ENCODE assay signal across 11 mouse cellular contexts in the genomic region with DNA sequence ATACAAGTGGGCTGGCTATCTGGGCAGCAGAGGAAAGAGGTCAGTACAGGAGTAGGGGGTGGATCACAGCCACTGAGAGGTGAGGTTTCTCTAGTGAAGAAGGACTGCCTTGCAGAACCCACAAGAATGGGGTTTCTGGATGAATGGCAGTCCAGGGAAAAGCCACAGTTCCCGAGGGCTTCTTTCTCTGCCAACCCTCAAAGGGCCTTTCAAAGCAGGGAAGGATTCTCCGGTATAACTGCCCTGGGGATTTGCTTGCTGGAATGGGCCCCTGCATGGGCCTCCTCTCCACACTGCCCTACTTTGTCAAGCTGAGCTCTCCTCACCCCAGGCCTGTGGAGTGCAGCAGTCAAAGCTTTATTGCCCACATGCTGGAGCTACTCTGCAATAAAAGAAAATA. TPM values are rescaled to one million over a fixed set of nuclear protein-coding genes. Genes with fewer than 3 reads are reported as not detected.
DNase-seq lines count a peak whose midpoint lies in the region; ATAC-seq and TF ChIP-seq lines count a peak whose summit lies in the region.
"Had no signal": no experiment of that assay in that cellular context is flagged by ENCODE, and none has a peak within 500 bp of the region (broad histone marks: within the 10 kb centered on the region; RNA-seq: fewer than 3 reads in every experiment).

No protein-coding gene starts in this region.

- DNase-seq in forebrain, embryonic 10.5 days (ENCODE audit: extremely low spot score, low spot score), result no peak
- DNase-seq in brain, embryonic 14.5 days (ENCODE audit: low read depth), result peak; percentile 57
- DNase-seq in hindbrain, embryonic 14.5 days (ENCODE audit: low spot score), result no peak
- DNase-seq in midbrain, embryonic 14.5 days, result peak; percentile 28
- no peak for DNase-seq in gastrocnemius, adult 2 months
- no peak for DNase-seq in gastrocnemius, postnatal 14 days
- DNase-seq: cerebellum, adult 9-10 months; spleen, adult 18-20 months had no signal

- H3K4me1 ChIP-seq in forebrain, embryonic 10.5 days, result peaks cover 47% of the 10 kb centered on the region
- peaks cover 29% of the 10 kb centered on the region for H3K4me1 ChIP-seq in forebrain, embryonic 16.5 days (replicated peaks; ENCODE audit: control insufficient read depth, insufficient read depth, low read length)
- peaks cover 43% of the 10 kb centered on the region for H3K4me1 ChIP-seq in hindbrain, embryonic 14.5 days (replicated peaks; ENCODE audit: control insufficient read depth, insufficient read depth, low read length)
- peaks cover 44% of the 10 kb centered on the region for H3K4me1 ChIP-seq in midbrain, embryonic 14.5 days (ENCODE audit: control insufficient read depth, insufficient read depth, low read length)

- H3K9ac ChIP-seq in forebrain, embryonic 16.5 days (replicated peaks; ENCODE audit: low read depth, low read length), result no peak overlapping the region; the same call in 1 of the 2 replicates
- H3K9ac ChIP-seq in hindbrain, embryonic 14.5 days, result no peak overlapping the region
- H3K9ac ChIP-seq in midbrain, embryonic 14.5 days (replicated peaks; ENCODE audit: low read length), result no peak overlapping the region

- no peak overlapping the region for H3K4me2 ChIP-seq in forebrain, embryonic 16.5 days (ENCODE audit: low read length)
- H3K4me2 ChIP-seq in hindbrain, embryonic 14.5 days (replicated peaks), result no peak overlapping the region
- H3K4me2 ChIP-seq in midbrain, embryonic 14.5 days (ENCODE audit: low read length), result no peak overlapping the region

- no peak for TF ChIP-seq POLR2A in brain, embryonic 14.5 days (IDR thresholded peaks at IDR 0.05; ENCODE audit: borderline replicate concordance, extremely low read depth, insufficient read depth, insufficient read length, poor library complexity, severe bottlenecking)

- no peak overlapping the region; the same call in 1 of the 2 replicates for H3K4me3 ChIP-seq in forebrain, embryonic 10.5 days
- no peak overlapping the region for H3K4me3 ChIP-seq in forebrain, embryonic 16.5 days (replicated peaks; ENCODE audit: low read length)
- H3K4me3 ChIP-seq in hindbrain, embryonic 14.5 days (replicated peaks; ENCODE audit: low read length), result no peak overlapping the region
- H3K4me3 ChIP-seq in midbrain, embryonic 14.5 days (replicated peaks; ENCODE audit: low read depth, low read length), result no peak overlapping the region
- no peak overlapping the region for H3K4me3 ChIP-seq in gastrocnemius, adult 2 months

- no peak for TF ChIP-seq CTCF in brain, embryonic 14.5 days (IDR thresholded peaks at IDR 0.05; ENCODE audit: borderline replicate concordance, extremely low read depth, insufficient read depth, insufficient read length)
- no peak for TF ChIP-seq CTCF in gastrocnemius, adult 2 months (IDR thresholded peaks at IDR 0.05)

- H3K27me3 ChIP-seq in forebrain, embryonic 10.5 days (ENCODE audit: poor library complexity, severe bottlenecking), result no peaks in the 10 kb centered on the region
- H3K27me3 ChIP-seq in forebrain, embryonic 16.5 days (replicated peaks; ENCODE audit: control insufficient read depth, insufficient read depth, low read length), result peaks cover 3% of the 10 kb centered on the region; the same call in 1 of the 2 replicates
- H3K27me3 ChIP-seq in hindbrain, embryonic 14.5 days (ENCODE audit: control insufficient read depth, insufficient read depth, low read length), result no peaks in the 10 kb centered on the region
- no peaks in the 10 kb centered on the region for H3K27me3 ChIP-seq in midbrain, embryonic 14.5 days (ENCODE audit: control insufficient read depth, insufficient read depth, low read length)

- 10% methylated on average over 2 of the region's 2 CpGs for WGBS in forebrain, embryonic 10.5 days
- 6% methylated on average over 2 of the region's 2 CpGs for WGBS in forebrain, embryonic 16.5 days
- 10% methylated on average over 2 of the region's 2 CpGs for WGBS in hindbrain, embryonic 14.5 days
- WGBS in midbrain, embryonic 14.5 days, result 2% methylated on average over 2 of the region's 2 CpGs

- intact Hi-C loops in gastrocnemius, adult 2 months (cut with DNase I), result no loop called here
- intact Hi-C loops in gastrocnemius, postnatal 14 days (cut with DNase I; ENCODE audit: low total_unique reads), result no loop called here

- no peaks in the 10 kb centered on the region for H3K36me3 ChIP-seq in forebrain, embryonic 10.5 days (replicated peaks)
- H3K36me3 ChIP-seq in forebrain, embryonic 16.5 days (ENCODE audit: control insufficient read depth, insufficient read depth), result no peaks in the 10 kb centered on the region
- no peaks in the 10 kb centered on the region for H3K36me3 ChIP-seq in hindbrain, embryonic 14.5 days (replicated peaks; ENCODE audit: control insufficient read depth, insufficient read depth)
- H3K36me3 ChIP-seq in midbrain, embryonic 14.5 days (ENCODE audit: control insufficient read depth, insufficient read depth, low read length), result no peaks in the 10 kb centered on the region

- ATAC-seq in forebrain, embryonic 16.5 days, result no peak; the same call in 1 of the 2 replicates
- no peak for ATAC-seq in hindbrain, embryonic 14.5 days (ENCODE audit: low FRiP score)
- no peak for ATAC-seq in midbrain, embryonic 14.5 days (ENCODE audit: low FRiP score, low TSS enrichment)
- ATAC-seq in activated CD4-positive, CD25-positive, alpha-beta regulatory T cell, adult 4 months, result no peak
- ATAC-seq: inflammation-experienced regulatory T-cells, adult 6 months had no signal

- no peaks in the 10 kb centered on the region for H3K9me3 ChIP-seq in forebrain, embryonic 10.5 days
- no peaks in the 10 kb centered on the region for H3K9me3 ChIP-seq in forebrain, embryonic 16.5 days (ENCODE audit: control insufficient read depth, low read length)
- H3K9me3 ChIP-seq in hindbrain, embryonic 14.5 days (ENCODE audit: control insufficient read depth, low read length), result no peaks in the 10 kb centered on the region
- H3K9me3 ChIP-seq in midbrain, embryonic 14.5 days (ENCODE audit: control insufficient read depth, low read length), result no peaks in the 10 kb centered on the region

- peak overlapping the region; percentile 60 for H3K27ac ChIP-seq in forebrain, embryonic 10.5 days
- H3K27ac ChIP-seq in forebrain, embryonic 16.5 days (ENCODE audit: low read length), result no peak overlapping the region
- peak overlapping the region; percentile 58 for H3K27ac ChIP-seq in hindbrain, embryonic 14.5 days
- peak overlapping the region; percentile 16; the same call in 1 of the 2 replicates for H3K27ac ChIP-seq in midbrain, embryonic 14.5 days (replicated peaks; ENCODE audit: low read depth, low read length)
- no peak overlapping the region for H3K27ac ChIP-seq in gastrocnemius, adult 2 months

RNA-seq across cellular contexts. Expression of a gene that starts 22.1 kb away (rescaled TPM):
- polyA plus RNA-seq in forebrain, embryonic 10.5 days (2016; fragmentation: Nextera tagmentation; extraction: Ambion mirVana), result 1.8 and 2.0 TPM in 2 replicates
- polyA plus RNA-seq in forebrain, embryonic 16.5 days (2015; fragmentation: Nextera tagmentation; extraction: Ambion mirVana), result 7.4 and 8.4 TPM in 2 replicates
- 23.4 and 28.4 TPM in 2 replicates for polyA plus RNA-seq in brain, embryonic 14.5 days (2012; rRNA removed)
- 9.6 and 10.4 TPM in 2 replicates for polyA plus RNA-seq in hindbrain, embryonic 14.5 days (2014; fragmentation: Nextera tagmentation; extraction: Ambion mirVana)
- 7.5 and 8.3 TPM in 2 replicates for polyA plus RNA-seq in midbrain, embryonic 14.5 days (2014; fragmentation: Nextera tagmentation; extraction: Ambion mirVana)
- total RNA-seq in gastrocnemius, adult 2 months (2021), result under 1 TPM; 0.33 to 0.54 TPM
- total RNA-seq in gastrocnemius, postnatal 14 days (2021), result under 1 TPM; 0.64 to 0.68 TPM
- under 1 TPM; 0.37 to 0.42 TPM for polyA plus RNA-seq in activated CD4-positive, CD25-positive, alpha-beta regulatory T cell, adult 4 months (2017; shearing (Covaris generic))

Comparison
In these comparisons a context has a peak if more than half of its experiments do, and no peak if none do; other contexts are left out.
1. H3K27ac ChIP-seq: peak in forebrain, embryonic 10.5 days (single experiment), hindbrain, embryonic 14.5 days (single experiment) and midbrain, embryonic 14.5 days (single experiment); none in forebrain, embryonic 16.5 days (single experiment) and gastrocnemius, adult 2 months (single experiment).
2. DNase-seq: peak in brain, embryonic 14.5 days (single experiment) and midbrain, embryonic 14.5 days (single experiment); none in forebrain, embryonic 10.5 days (single experiment), hindbrain, embryonic 14.5 days (single experiment), gastrocnemius, adult 2 months (single experiment) and gastrocnemius, postnatal 14 days (single experiment).